Mouse (Mus musculus): Measurements from ENCODE around the gene Lcn11.
"Not testable (repeated sequence)": the region's sequence is repeated elsewhere in the genome, so short reads cannot be mapped to it uniquely, and the experiment has no call there.

The Lcn11 gene

DNA sequence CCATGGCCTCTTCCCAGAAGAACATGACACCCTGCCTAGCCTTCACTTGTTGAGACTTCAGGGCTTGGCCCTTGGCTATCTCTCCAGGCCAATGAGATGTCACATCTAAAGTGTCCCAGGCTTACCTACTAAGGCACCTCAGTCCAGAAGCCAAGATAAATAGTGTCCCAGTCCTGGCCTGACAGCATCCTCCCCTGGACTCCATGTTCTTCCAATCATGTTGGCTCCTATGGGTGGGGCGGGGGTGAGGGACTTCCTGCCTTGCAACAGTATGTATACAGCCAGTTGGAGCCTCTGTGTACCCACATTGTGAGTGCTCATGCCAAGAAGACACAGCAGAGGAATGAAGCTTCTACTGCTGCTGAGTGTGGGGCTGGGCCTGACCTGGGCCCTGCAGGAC, at the start of gene Lcn11:
Gene Lcn11 (plus strand): TSS at position 301 of the 400 bp plus-strand sequence.
- CTCF ChIA-PET: no interaction called here

DNA sequence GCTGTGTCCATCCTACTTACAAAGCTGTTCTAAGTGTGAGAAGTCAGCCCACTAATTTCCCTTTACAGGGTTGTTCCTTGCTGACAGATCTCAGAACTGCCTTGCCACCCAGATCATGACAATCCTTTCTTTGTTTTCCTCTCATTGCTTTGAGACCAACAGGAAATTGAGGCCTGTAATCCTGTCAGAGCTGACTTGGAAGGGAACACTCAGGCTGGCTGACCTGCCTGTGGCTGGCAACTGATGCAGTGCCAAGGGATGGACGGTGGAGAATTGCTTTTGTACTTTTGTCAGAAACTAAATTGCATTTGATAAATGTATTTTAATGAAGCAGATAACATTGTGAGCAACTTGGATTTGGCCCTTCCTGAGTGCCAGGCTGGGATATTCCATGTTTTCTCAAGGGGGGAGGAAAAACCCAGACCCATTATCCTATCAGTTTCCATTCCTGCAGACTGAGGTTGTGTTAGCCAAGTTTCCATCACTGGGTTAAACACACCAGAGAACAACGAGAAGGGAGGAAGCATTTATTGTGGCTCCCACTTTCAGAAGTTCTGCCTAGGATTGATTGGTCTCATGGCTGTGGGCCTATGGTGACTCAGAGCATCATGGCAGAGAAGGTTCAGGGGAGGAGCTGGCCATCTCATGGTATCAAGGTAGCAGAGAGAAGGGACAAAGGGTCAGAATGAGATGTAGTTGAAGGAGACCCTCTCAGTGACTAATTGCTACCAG, 43.5 kb upstream of the Lcn11 start:
- CTCF ChIA-PET: no interaction called here

- CTCF ChIA-PET: not testable (repeated sequence)
Observed at GRCm38 (mm10) chr2:25736709-25737108, 40.1 kb upstream of the Lcn11 start, which contains the start of gene Obp2b. Obp2b (plus strand) TSS chr2:25737009.

DNA sequence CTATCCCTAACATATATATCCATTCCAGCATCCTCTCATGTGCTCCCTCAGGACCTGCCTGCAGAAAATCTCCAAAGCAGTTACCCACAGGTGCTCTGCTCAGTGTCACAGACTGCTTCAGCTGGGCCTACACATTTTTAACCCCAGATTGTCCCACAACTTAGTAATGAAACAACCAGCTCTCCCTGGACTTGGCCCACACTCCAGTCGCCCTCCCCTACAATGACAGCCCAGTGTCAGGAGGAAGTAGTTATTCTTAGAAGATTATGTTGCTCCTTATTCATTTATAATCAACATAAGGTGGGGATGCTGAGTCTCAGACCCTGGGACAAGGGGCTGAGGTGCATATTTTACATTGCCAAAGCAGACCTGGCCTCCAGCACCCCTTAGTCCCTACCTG, 35.1 kb upstream of the Lcn11 start:
- CTCF ChIA-PET: no interaction called here

- CTCF ChIA-PET: interaction anchor here (0.7 kb wide), 1 partner anchor 12 kb away, joined by 8 read pairs; no protein-coding TSS in a partner anchor
Observed at GRCm38 (mm10) chr2:25754201-25754600, 22.6 kb upstream of the Lcn11 start.

GRCm38 (mm10) chr2:25758064-25758625, 18.7 kb upstream of the Lcn11 start:
- CTCF ChIA-PET: no interaction called here

DNA sequence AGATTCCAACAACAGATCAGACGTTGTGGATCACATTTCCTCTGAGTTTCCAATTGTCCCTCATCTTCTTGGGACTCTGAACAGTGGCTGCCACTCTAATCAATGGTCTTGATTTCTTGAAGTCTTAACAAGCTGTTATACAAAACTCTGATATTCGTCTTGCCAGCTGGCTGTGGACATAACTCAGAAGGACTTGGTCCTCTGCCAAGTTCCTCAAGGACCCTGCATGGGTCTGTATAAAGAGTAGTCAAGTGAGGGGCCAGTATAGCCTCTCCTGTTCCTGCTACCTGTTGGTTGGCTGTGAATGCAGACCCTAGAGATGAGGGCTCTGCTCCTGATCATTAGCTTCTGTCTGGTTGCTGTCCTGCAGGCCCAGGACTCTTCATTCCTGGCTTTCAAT, 11.5 kb upstream of the Lcn11 start, which contains the start of gene Lcn3:
Gene Lcn3 (plus strand): TSS at position 301 of the 400 bp plus-strand sequence.
- CTCF ChIA-PET: no interaction called here

DNA sequence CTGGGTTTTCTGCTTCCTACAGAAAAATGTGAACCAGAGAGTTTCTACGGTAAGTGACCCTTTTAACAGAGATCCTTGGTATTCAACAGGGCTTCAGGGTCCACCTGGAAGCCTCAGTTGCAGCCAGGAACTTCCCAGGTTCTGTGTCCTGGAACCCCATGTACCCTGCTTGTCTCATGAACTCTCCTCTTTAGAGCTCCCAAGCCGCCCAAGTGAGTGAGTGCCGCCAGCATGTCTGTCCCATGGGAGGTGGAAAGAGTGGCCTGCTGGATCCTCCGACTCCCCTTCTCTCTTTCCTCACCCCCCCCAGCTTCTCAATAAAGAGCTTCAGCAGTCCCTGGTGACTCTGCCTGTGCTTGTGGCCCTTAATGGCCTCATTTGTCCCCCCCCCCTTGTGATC, 9.1 kb upstream of the Lcn11 start:
- CTCF ChIA-PET: no interaction called here

DNA sequence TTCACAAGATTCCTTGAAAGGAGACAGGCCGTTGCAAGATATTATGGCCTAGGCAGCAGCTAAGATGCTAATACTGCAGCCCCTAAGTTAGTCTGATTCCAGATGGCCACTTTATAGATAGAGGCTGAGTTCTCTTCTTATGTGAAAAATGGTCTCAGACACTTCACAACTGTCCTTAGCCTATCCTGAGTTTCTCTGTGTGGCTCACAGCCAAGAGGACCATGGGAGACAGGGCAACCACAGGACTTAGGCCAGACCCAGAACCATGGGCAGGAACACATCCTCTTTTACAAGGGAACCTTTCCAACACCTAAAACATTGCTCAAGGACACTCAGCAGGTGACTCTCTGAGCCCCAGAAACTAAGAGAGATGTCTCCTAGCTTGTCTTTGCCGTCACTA, 3.3 kb upstream of the Lcn11 start:
- CTCF ChIA-PET: no interaction called here

DNA sequence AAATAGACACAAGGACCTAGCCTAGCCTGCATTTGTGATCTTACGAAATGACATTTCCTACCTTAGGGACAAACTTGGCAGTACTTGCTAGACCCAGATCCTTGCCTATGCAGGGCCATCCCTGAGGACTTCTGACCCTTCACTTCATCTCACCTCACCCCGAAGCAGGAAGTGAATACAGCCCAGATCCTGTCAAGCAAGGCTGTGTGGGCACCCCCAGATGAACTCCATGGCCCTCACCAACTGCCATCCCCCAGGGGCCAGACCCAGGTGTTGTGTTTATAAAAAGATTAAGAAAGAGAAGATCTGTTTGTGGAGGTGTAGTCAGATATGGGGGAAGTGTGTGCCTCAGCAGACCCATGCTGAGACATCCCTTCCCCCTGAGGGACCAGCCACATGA, 2.2 kb upstream of the Lcn11 start:
- CTCF ChIA-PET: no interaction called here

GRCm38 (mm10) chr2:25775991-25776390, 826 bp upstream of the Lcn11 start:
- CTCF ChIA-PET: no interaction called here

GRCm38 (mm10) chr2:25779076-25779475, 2.3 kb downstream of the Lcn11 start:
- CTCF ChIA-PET: no interaction called here

GRCm38 (mm10) chr2:25780921-25781320, 4.1 kb downstream of the Lcn11 start:
- CTCF ChIA-PET: no interaction called here

DNA sequence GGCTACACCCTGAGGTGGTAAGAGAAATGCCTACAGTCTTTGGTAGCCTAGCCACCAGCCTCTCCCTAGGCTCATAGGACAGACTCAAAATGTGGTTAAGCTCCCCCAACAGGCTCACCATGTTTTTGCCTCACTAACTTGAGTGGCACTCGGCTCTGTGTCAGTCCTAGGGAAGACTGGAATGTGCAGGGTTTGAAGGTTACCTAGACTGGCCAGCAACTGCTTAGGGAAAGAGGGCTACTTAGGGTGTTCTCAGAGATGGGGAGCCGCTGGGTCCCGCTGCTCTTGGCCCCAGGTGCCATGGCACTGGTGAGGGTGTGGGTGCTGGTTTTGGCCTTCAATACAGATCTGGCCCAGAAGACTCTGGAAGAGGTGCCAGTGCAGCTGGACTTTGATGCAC, 5.1 kb downstream of the Lcn11 start, which contains the start of gene Gm13539:
Gene Gm13539 (plus strand): TSS at position 301 of the 400 bp plus-strand sequence.
- CTCF ChIA-PET: no interaction called here

GRCm38 (mm10) chr2:25785573-25786322, 8.9 kb downstream of the Lcn11 start:
- CTCF ChIA-PET: no interaction called here

DNA sequence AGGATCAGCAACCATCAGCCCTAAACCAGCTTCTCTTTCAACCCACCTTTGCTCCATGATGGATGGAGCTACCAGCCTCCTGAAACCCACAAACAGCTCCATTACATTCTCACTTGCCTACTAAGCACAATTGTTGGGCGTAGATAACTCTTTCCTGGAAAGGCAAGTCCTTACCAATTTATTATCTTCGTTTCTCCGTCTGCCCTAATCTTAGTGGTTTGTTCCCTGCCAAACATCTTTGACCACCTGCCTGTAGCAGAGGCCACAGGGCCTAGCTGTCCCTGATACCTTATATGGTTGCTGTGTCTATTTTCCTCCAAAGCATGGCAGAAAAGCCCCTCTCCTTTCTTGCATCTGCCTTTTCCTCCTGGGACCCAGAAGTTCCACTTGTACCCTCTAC, 12.3 kb downstream of the Lcn11 start:
- CTCF ChIA-PET: no interaction called here

- CTCF ChIA-PET: interaction anchor here (0.5 to 1.1 kb wide), 3 partner anchors 144 to 1610 kb away, joined by 4 to 14 read pairs (median 4); no protein-coding TSS in a partner anchor
Observed at GRCm38 (mm10) chr2:25797635-25798034, 20.8 kb downstream of the Lcn11 start.

DNA sequence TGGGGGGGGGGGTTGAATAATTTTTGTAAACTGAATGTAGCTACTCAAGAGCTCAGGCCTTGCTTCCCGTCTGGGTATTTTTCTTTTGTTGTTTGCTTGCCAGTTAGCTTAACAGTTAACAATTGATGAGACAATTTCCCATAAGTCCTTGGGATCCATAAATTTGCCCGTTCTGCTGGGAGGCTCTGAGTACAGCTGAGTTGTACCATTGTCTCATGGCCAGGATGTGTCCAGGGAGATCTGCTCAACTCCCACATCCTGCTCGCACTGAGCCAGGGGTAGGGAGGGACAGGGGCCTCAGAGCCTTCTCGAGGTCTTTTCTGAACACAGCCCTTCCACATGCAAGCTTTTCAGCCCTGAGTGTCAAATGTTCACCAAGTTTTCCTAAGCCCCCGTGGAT, 21.2 kb downstream of the Lcn11 start:
- CTCF ChIA-PET: interaction anchor here (0.5 to 1.1 kb wide), 3 partner anchors 145 to 1610 kb away, joined by 4 to 14 read pairs (median 4); no protein-coding TSS in a partner anchor

- CTCF ChIA-PET: no interaction called here
Observed at GRCm38 (mm10) chr2:25811711-25812110, 34.9 kb downstream of the Lcn11 start.

GRCm38 (mm10) chr2:25813364-25813763, 36.5 kb downstream of the Lcn11 start:
- CTCF ChIA-PET: no interaction called here

DNA sequence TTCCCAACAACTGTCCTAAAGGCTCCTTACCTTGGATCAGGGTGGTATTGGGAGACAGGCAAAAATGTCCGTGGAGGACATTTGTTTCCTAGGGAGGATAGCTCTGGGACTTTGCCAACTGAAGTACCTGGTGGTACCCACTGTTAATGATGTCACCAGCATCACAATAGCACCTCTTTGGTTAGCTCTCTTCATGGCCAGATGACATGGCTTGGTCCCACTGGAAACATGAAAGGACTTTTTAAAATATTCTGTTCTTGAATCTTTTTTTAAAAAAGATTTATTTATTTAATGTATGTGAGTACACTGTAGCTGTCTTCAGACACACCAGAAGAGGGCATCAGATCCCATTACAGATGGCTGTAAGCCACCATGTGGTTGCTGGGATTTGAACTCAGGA, 38.9 kb downstream of the Lcn11 start, which contains the start of gene Glt6d1:
Gene Glt6d1 (minus strand): TSS at position 101 of the 400 bp plus-strand sequence.
- CTCF ChIA-PET: not testable (repeated sequence)

- CTCF ChIA-PET: no interaction called here
Observed at GRCm38 (mm10) chr2:25822806-25823205, 46.0 kb downstream of the Lcn11 start, which contains the start of gene Lcn9. Lcn9 (plus strand) TSS chr2:25823153.

Measured in spleen, embryonic (tissue).